Mouse (Mus musculus): Measurements from ENCODE around the gene Tcl1b5. TPM values are rescaled to one million over a fixed set of nuclear protein-coding genes. Genes with fewer than 3 reads are reported as not detected.

The Tcl1b5 gene
- total RNA-seq, 4 experiments from 2014 or later: not detected

- DNase-seq: no peak
These were observed 33.1 kb downstream of the Tcl1b5 start for GRCm38 (mm10) chr12:105209231-105209630.

GRCm38 (mm10) chr12:105217101-105217760 lies 41.1 kb downstream of the Tcl1b5 start:
- DNase-seq: no peak

GRCm38 (mm10) chr12:105222601-105223319 lies 46.6 kb downstream of the Tcl1b5 start, which contains the start of gene Tcl1:
Gene Tcl1 (minus strand): TSS chr12:105222793.
- DNase-seq: no peak

GRCm38 (mm10) chr12:105224621-105225320 lies 48.6 kb downstream of the Tcl1b5 start:
- no peak for DNase-seq

Other genes with a start within 250 kb of the Tcl1b5 start
- gene Syne3, start 166.5 kb upstream of the Tcl1b5 start, total RNA-seq (2022): 10 to 100 TPM; 12.0 to 20.8 (median 16.8) TPM
- gene Glrx5, start 143.7 kb upstream of the Tcl1b5 start, total RNA-seq (2022): 100 to 1,000 TPM; 132 to 279 (median 202) TPM
- not detected for gene Tcl1b2, start 30.3 kb upstream of the Tcl1b5 start, total RNA-seq (2022)
- not detected for gene Tcl1b1, start 16.7 kb upstream of the Tcl1b5 start, total RNA-seq (2022)
- not detected for gene Tcl1b3, start 14.7 kb downstream of the Tcl1b5 start, total RNA-seq (2022)
- gene Tcl1b4, start 25.6 kb downstream of the Tcl1b5 start, total RNA-seq (2022): not detected
- gene Tcl1, start 46.4 kb downstream of the Tcl1b5 start, total RNA-seq (2022): not detected
- gene Tunar, start 157.5 kb downstream of the Tcl1b5 start, total RNA-seq (2022): 1 to 10 TPM in 1 of 4 experiments, under 1 TPM in 3; 0.38 to 1.3 (median 0.46) TPM

Data from adrenal gland, adult 8-10 months (tissue).